Mouse (Mus musculus) neural tube, embryonic 15.5 days (tissue): ENCODE measurements at regions not wholly inside any gene's neighbourhood (a gene's known extent, or its start where the extent isn't known, plus 50 kb on each side); places are given as distances from the start of the nearest gene placed in this dataset.
A peak's percentile ranks its signal among the peaks of the same experiment; 100 is the strongest.
"Not testable (repeated sequence)": the region's sequence is repeated elsewhere in the genome, so short reads cannot be mapped to it uniquely, and the experiment has no call there.

Experiments
- ATAC-seq: fragments of 200-750 bp; cut with Nextera tagmentation; 2 replicates; pipeline ENCODE4 v1.8.0; 2017; ENCODE audit warnings: mild to moderate bottlenecking, moderate TSS enrichment, moderate library complexity; ENCODE audit not compliant: low FRiP score
- H3K27ac ChIP-seq: fragments of 300-500 bp; sonication (generic); replicated peaks from 2 replicates; pipeline ENCODE4 v1.5.1; 2015; ENCODE audit warnings: mild to moderate bottlenecking, inconsistent platforms
- H3K27me3 ChIP-seq: fragments of 300-500 bp; sonication (generic); replicated peaks from 2 replicates; pipeline ENCODE4 v1.6.1; 2015; ENCODE audit warnings: inconsistent platforms
- H3K36me3 ChIP-seq: fragments of 300-500 bp; sonication (generic); 2 replicates; pipeline ENCODE4 v1.6.1; 2015; ENCODE audit warnings: inconsistent platforms
- H3K4me1 ChIP-seq: fragments of 300-500 bp; sonication (generic); 2 replicates; pipeline ENCODE4 v1.6.1; 2015; ENCODE audit warnings: inconsistent platforms
- H3K4me2 ChIP-seq: fragments of 300-500 bp; sonication (generic); 2 replicates; pipeline ENCODE4 v1.6.1; 2015; ENCODE audit warnings: inconsistent platforms, mild to moderate bottlenecking, moderate library complexity
- H3K4me3 ChIP-seq: fragments of 300-500 bp; sonication (generic); replicated peaks from 2 replicates; pipeline ENCODE4 v1.5.1; 2015; ENCODE audit warnings: mild to moderate bottlenecking, inconsistent platforms
- H3K9ac ChIP-seq: fragments of 300-500 bp; sonication (generic); replicated peaks from 2 replicates; pipeline ENCODE4 v1.6.1; 2015; ENCODE audit warnings: mild to moderate bottlenecking, inconsistent platforms
- H3K9me3 ChIP-seq: fragments of 300-500 bp; sonication (generic); replicated peaks from 2 replicates; pipeline ENCODE4 v1.6.1; 2016; ENCODE audit warnings: inconsistent platforms
- whole genome bisulfite sequencing: fragments of 180-500 bp; shearing (Covaris S2); methylation state at CpG from one replicate; pipeline ENCODE4 v1.1.7; 2015; ENCODE audit warnings: mixed read lengths; 5-methylcytosine and 5-hydroxymethylcytosine counted together

- no peak overlapping the region for H3K27ac ChIP-seq
- 73% methylated on average over 3 of the region's 3 CpGs for WGBS
- H3K27me3 ChIP-seq = no peaks in the 10 kb centered on the region
- no peak overlapping the region for H3K4me3 ChIP-seq
- ATAC-seq = no peak
- no peaks in the 10 kb centered on the region for H3K9me3 ChIP-seq
- peaks cover 6% of the 10 kb centered on the region for H3K4me1 ChIP-seq
- no peak overlapping the region for H3K4me2 ChIP-seq
- H3K36me3 ChIP-seq = no peaks in the 10 kb centered on the region
- H3K9ac ChIP-seq = no peak overlapping the region
These were observed 57.1 kb downstream of the Ccdc54 start for GRCm38 (mm10) chr16:50533881-50534280.

DNA sequence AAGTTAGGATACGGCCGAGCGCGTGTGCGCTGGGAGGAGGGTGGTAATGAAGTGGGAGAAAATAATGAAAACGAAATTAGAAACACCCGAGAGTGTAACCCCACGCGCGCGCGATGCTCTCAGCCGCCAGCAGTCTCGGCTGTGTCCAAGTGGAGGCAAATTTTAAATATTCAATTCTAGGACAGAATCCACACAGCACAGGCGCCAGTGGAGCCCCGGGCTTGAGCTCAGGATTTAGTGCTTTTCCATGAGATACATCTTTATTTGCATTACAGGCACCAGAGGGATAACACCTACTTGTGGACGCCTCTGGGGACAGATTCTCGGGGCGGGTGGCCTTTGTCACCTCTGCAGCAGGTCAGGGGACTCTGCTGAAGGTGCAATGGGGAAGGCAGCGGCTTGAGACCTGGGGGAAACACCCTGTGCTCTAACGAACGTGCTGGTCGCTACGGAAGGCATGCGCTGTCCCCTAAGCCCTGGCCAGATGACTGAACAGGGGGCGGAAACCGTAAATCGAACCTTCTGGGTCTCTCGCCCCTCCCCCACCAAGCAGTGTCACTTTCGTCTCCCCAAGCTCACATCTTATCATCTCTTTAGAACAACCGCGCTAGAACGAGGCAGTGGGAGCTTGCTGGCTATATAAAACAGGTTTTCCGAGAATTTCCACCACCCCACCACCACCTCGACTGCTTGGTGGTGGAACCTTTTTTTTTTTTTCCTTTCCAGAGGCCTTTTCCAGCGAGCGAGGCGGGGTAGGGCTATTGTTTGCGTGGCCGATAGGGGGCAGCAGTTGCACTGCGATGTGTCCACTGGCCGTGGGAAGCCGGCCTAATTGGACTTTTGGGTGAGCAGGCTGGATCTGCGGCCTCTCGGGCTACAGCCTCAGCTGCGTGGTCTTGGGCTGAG, 61.2 kb downstream of the Ccdc54 start:
- peak; percentile 60 for ATAC-seq
- under 1% methylated on average over 46 of the region's 46 CpGs for WGBS
- peaks cover 6% of the 10 kb centered on the region for H3K4me1 ChIP-seq

GRCm38 (mm10) chr16:50528677-50529510, 62.1 kb downstream of the Ccdc54 start:
- Histone ChIP-seq H3K27ac (peak overlapping the region; percentile 93), H3K36me3 (no peaks in the 10 kb centered on the region), H3K4me3 (peak overlapping the region; percentile 77), H3K27me3 (no peaks in the 10 kb centered on the region), H3K4me1 (peaks cover 6% of the 10 kb centered on the region), H3K4me2 (peak overlapping the region; percentile 95), H3K9me3 (no peaks in the 10 kb centered on the region), H3K9ac (peak overlapping the region; percentile 86)
- under 1% methylated on average over 73 of the region's 81 CpGs for WGBS
- ATAC-seq = peak; percentile 88

More for the DNA sequence above, 61.2 kb downstream of the Ccdc54 start:
- peak overlapping the region; percentile 93 for H3K27ac ChIP-seq
- H3K4me3 ChIP-seq = peak overlapping the region; percentile 77
- H3K9me3 ChIP-seq = no peaks in the 10 kb centered on the region
- H3K27me3 ChIP-seq = no peaks in the 10 kb centered on the region
- peak overlapping the region; percentile 95 for H3K4me2 ChIP-seq
- no peaks in the 10 kb centered on the region for H3K36me3 ChIP-seq
- peak overlapping the region; percentile 86 for H3K9ac ChIP-seq

DNA sequence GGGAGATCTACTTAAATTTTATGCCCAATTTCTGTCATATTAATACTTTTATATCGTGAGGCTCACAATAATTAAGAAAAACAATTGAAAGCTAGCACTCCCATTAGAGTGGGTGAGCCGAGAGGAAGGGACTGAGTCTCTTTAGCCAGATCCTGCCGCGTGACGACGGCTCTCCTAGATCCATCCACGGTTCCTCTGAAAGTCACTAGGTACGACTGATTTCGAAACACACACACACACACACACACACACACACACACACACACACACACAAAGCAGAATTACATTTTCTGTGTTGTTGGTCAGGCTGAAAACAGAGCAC, 62.6 kb downstream of the Ccdc54 start:
- Histone ChIP-seq H3K36me3 (no peaks in the 10 kb centered on the region), H3K4me3 (peak overlapping the region; percentile 77), H3K4me2 (peak overlapping the region; percentile 95), H3K27ac (peak overlapping the region; percentile 93), H3K9me3 (no peaks in the 10 kb centered on the region), H3K4me1 (peaks cover 6% of the 10 kb centered on the region), H3K27me3 (no peaks in the 10 kb centered on the region), H3K9ac (peak overlapping the region; percentile 86)
- WGBS = 0% methylated on average over 9 of the region's 9 CpGs
- ATAC-seq = peak; percentile 23; the same call in 1 of the 2 replicates

GRCm38 (mm10) chr16:50526930-50527329, 64.0 kb downstream of the Ccdc54 start:
- not testable (repeated sequence) for H3K9me3 ChIP-seq, H3K27ac ChIP-seq, H3K9ac ChIP-seq, H3K4me2 ChIP-seq, ATAC-seq, H3K4me1 ChIP-seq, H3K4me3 ChIP-seq, H3K27me3 ChIP-seq, H3K36me3 ChIP-seq
- WGBS = 86% methylated on average over 5 of the region's 5 CpGs

- no peaks in the 10 kb centered on the region for H3K36me3 ChIP-seq
- 91% methylated on average over 11 of the region's 11 CpGs for WGBS
- H3K9me3 ChIP-seq = no peaks in the 10 kb centered on the region
- no peak overlapping the region for H3K4me2 ChIP-seq
- no peak for ATAC-seq
- H3K27ac ChIP-seq = no peak overlapping the region
- peaks cover 6% of the 10 kb centered on the region for H3K4me1 ChIP-seq
- H3K4me3 ChIP-seq = no peak overlapping the region
- H3K27me3 ChIP-seq = no peaks in the 10 kb centered on the region
- H3K9ac ChIP-seq = no peak overlapping the region
These were observed 65.0 kb downstream of the Ccdc54 start for GRCm38 (mm10) chr16:50525934-50526366.

DNA sequence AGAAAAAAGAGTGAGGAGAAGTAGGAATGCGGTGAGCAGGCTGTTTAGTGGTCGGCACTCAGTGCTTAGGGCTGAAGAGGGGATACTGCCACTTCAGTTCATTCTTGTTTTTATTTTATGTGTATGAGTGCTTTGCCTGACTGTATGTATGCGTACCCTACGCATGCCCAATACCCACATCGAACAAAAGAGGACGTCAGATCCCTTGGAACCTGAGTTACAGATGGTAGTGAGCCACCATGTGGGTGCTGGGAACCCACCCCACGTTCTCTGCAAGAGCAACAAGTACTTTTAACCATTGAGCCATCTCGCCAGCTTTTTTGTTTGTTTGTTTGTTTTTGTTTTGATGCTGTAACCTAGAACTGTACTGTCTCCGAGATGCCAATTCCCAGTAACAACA, 65.5 kb downstream of the Ccdc54 start:
- no peak for ATAC-seq
- H3K4me2 ChIP-seq = no peak overlapping the region
- no peak overlapping the region for H3K4me3 ChIP-seq
- H3K27me3 ChIP-seq = no peaks in the 10 kb centered on the region
- H3K36me3 ChIP-seq = no peaks in the 10 kb centered on the region
- peaks cover 4% of the 10 kb centered on the region for H3K4me1 ChIP-seq
- H3K9ac ChIP-seq = no peak overlapping the region
- H3K27ac ChIP-seq = no peak overlapping the region
- H3K9me3 ChIP-seq = no peaks in the 10 kb centered on the region
- 91% methylated on average over 9 of the region's 9 CpGs for WGBS

DNA sequence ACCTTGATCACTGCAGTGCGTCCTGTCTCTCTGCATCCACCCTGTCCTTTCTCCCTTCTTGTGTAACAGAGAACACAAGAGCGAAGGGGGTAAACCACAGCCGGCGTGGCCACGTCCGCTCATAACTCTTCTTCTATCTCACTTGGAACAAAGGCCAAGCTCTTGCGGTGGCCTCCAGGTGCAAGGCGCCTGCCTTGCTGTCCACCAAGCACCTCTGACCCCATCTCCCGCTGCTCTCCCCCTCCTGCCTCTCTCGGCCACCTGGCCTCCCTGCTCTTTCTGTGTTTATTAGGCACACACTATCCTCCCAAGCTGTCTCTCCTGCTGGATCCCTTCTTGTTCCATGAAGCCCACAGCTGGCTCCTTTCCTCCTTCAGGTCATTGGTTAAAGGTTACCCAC, 71.3 kb downstream of the Ccdc54 start:
- no peaks in the 10 kb centered on the region for H3K4me1 ChIP-seq
- H3K36me3 ChIP-seq = no peaks in the 10 kb centered on the region
- no peak overlapping the region for H3K27ac ChIP-seq
- 84% methylated on average over 10 of the region's 10 CpGs for WGBS
- H3K9me3 ChIP-seq = no peaks in the 10 kb centered on the region
- no peaks in the 10 kb centered on the region for H3K27me3 ChIP-seq
- H3K4me2 ChIP-seq = no peak overlapping the region
- no peak overlapping the region for H3K4me3 ChIP-seq
- H3K9ac ChIP-seq = no peak overlapping the region
- no peak for ATAC-seq

DNA sequence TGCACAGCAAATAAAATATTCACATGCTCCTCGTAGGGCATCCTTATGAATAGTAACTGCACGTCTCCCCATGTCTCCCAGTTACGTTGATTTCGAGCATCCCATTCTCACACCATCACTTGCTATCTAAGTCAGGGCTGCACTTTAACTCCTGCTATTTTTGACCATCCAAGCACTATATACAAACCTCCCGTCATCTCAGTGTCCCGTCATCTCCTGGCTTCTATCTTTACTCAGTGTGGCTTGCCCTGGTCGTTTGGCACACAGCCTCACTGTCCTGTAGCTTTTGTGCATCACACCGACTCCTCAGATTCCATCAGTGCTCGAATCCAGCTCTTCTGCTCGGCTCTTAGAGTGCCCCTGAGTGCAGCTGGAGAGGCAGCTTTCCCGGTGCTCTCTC, 74.4 kb downstream of the Ccdc54 start:
- no peaks in the 10 kb centered on the region for H3K36me3 ChIP-seq
- 74% methylated on average over 11 of the region's 11 CpGs for WGBS
- ATAC-seq = no peak
- no peaks in the 10 kb centered on the region for H3K27me3 ChIP-seq
- H3K27ac ChIP-seq = no peak overlapping the region
- no peak overlapping the region for H3K9ac ChIP-seq
- no peaks in the 10 kb centered on the region for H3K4me1 ChIP-seq
- H3K9me3 ChIP-seq = no peaks in the 10 kb centered on the region
- H3K4me3 ChIP-seq = no peak overlapping the region
- no peak overlapping the region for H3K4me2 ChIP-seq

GRCm38 (mm10) chr16:50515039-50515438, 75.9 kb downstream of the Ccdc54 start:
- no peak for ATAC-seq
- Histone ChIP-seq H3K4me1 (no peaks in the 10 kb centered on the region), H3K4me3 (no peak overlapping the region), H3K27me3 (no peaks in the 10 kb centered on the region), H3K4me2 (no peak overlapping the region), H3K9ac (no peak overlapping the region), H3K36me3 (no peaks in the 10 kb centered on the region), H3K9me3 (no peaks in the 10 kb centered on the region), H3K27ac (no peak overlapping the region)
- 79% methylated on average over 8 of the region's 8 CpGs for WGBS

DNA sequence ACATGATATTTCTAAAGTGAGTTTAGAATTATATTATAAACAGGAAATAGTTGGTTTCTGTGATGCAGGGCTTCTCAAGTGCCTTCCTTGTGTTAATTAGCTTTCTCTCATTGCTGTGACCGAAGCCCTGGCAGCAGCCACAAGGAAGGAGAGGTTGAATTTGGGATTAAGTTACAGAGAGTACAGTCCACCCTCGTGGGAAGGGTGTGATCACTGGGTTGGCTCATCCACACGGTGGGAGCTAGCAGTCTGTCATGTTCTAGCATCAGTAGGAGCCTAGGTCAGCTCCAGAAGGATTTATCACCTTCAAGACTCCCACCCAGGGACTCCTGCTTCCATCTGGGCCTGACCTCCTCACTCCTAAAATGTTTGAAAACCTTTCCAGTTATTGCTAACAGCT, 78.9 kb downstream of the Ccdc54 start:
- Histone ChIP-seq H3K9ac (no peak overlapping the region), H3K4me3 (no peak overlapping the region), H3K9me3 (no peaks in the 10 kb centered on the region), H3K4me1 (no peaks in the 10 kb centered on the region), H3K27ac (no peak overlapping the region), H3K27me3 (no peaks in the 10 kb centered on the region), H3K4me2 (no peak overlapping the region), H3K36me3 (no peaks in the 10 kb centered on the region)
- ATAC-seq = no peak
- 68% methylated on average over 3 of the region's 3 CpGs for WGBS

- WGBS = 56% methylated on average over 4 of the region's 4 CpGs
- no peaks in the 10 kb centered on the region for H3K4me1 ChIP-seq
- H3K4me2 ChIP-seq = no peak overlapping the region
- no peaks in the 10 kb centered on the region for H3K36me3 ChIP-seq
- no peak overlapping the region for H3K4me3 ChIP-seq
- H3K27ac ChIP-seq = no peak overlapping the region
- no peak overlapping the region for H3K9ac ChIP-seq
- H3K9me3 ChIP-seq = no peaks in the 10 kb centered on the region
- no peaks in the 10 kb centered on the region for H3K27me3 ChIP-seq
- ATAC-seq = no peak
These were observed 77.3 kb upstream of the Bbx start for GRCm38 (mm10) chr16:50509529-50509895.
